Mouse (Mus musculus) spleen, postnatal 10 days (tissue): Measurements from ENCODE around the gene Gstz1.
"Not testable (repeated sequence)": the region's sequence is repeated elsewhere in the genome, so short reads cannot be mapped to it uniquely, and the experiment has no call there.

Experiments
- DNase-seq, 2 experiments: peaks; one replicate each; pipeline ENCODE4 v3.0.0; 2021 to 2022; ENCODE audit warnings: low spot score in 2 of 2

Gstz1 gene

DNA sequence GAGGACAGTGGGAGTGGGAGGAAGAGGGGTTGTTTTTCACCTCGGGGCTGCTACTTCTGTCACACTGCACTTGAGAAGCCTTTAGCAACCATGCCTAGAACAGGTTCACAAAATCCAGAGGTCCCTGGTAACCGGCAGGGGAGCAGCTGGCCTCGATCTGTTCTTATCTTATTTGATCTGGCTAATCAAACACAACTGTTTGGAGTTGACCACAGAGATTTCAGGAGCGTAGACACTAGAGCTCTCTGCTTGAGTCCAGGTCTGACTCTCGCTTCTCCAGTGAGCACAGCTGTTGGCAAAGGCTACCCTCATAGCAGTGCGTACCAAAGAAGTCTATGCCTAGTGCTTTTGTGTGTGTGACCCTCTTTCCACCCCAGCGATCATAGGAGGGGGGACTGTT lies 11.1 kb downstream of the Gstz1 start:
- DNase-seq, result no peak

DNA sequence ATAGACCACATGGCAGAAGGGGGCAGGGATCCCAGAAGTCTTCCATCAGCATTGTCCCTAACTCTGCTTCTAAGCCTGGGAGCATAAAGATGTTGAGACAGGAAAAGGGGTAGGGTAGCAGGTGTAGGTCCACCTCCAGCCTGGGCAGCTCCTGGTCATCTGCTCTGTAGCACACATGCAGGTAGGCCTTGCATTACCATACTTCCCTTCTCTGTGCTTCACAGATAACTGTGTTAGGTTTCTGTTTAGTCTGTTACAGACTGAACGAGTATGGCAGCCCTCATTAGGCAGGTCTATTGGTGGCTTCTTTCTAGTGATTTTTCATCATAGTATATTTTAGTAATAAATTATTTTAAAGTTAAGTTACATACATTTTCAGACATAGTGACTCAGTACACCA lies 13.3 kb downstream of the Gstz1 start:
- no peak for DNase-seq

DNA sequence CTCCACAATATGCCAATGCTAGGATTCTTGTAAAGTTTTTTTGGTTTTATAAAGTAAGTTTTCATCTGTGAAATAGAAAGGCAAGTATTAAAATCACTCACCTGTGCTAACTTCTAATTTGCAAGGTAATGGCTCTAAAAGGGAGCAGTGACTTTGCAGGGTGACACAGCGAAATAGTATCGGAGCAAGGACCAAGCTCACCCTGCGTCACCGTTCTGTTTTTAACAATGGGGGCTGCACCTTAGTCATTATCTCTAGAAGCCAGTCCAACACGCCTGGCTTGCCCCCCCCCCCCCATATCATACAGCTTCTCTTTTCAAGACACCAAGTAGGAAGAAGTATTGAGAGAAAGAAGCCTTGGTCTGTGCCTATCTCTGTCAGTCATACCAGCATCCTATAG lies 13.8 kb downstream of the Gstz1 start:
- no peak for DNase-seq

DNA sequence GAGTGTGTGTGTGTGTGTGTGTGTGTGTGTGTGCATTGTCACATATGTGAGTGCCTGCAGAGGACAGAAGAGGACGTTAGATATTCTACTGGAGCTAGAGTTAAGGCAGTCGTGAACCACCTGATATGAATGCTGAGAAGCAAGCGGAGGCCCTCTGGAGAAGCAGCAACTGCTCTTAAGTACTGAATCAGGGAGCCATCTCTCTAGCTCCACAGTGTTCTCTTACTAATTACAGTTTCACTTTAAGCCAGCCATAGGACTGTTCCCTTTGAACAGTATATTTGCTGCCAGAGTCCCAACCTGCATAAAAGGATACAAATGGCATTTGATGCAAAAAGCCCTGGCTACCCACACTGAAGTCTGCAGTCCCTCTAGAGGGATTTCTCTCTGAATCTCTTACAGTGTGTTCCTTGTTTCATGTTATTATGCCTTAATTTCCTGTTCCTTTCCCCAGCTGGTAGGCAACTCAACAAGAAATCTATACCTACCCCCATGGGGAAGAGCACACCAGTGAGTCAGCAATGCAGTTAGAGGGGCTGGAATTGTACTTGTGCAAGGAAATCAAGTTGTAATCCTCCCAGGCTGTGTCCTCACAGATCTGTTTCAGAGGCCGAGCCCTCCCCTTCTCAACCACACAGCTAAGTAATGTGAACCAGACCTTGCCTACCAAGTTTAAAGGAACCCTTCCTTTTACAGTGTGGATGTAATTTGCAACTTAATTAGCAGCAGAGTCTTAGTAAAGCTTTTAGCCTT lies 28.4 kb downstream of the Gstz1 start:
- no peak for DNase-seq

DNA sequence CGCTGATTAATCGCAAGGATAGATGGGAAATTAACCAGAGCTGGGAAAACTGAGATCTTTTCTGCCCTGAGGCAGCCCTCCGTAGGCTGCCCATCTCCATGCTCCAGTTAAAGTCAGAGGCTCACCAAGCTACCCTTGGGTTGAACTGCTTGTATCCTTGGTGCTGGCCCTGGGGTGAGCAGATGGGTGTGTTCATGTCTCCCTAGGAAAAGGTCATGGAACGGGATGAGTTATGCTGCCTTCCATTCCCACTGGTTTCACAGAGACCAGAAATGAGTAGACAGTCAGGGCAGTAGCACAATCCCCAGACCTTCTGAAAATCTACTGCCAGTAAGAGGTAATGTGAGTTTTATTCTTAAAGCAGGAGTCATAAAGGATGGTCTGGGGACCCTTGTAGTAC lies 30.7 kb downstream of the Gstz1 start:
- DNase-seq, result no peak

DNA sequence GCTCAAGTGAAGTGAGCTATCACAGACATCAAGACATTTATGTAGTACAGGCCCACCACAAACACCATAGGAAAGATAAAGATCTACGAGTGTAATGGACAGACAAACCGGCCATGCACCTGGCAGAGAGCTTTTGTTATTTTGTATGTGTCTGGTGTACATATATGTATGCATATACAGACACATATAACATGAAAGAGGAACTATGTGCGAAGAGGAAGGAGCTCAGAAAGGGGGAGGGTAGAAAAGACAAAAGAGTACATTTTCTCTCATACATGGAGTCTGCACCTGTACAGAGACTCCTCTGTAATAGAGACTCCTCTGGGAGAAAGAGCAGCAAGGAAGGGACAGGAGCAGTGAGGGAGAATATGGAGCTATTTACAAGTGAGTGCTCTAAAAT lies 46.0 kb downstream of the Gstz1 start:
- no peak for DNase-seq

DNA sequence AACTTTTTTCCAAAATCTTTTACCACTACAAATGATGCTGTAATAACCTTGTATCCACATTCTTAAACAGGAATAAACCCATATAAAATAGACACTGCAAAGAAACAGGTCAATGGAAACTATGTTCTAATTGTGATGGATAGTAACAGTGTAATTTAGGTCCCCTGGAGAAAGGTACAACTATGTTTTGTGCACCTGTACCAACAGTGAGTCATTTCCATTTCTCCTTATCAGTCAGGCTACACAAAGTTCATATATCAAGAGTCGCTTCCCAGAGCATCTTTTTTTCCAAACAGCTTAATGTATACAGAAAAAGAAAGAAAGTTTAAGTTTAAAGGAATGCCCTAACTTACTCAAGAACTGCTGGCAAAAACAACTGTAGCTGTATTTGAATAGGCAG lies 48.1 kb downstream of the Gstz1 start:
- DNase-seq, result no peak

DNA sequence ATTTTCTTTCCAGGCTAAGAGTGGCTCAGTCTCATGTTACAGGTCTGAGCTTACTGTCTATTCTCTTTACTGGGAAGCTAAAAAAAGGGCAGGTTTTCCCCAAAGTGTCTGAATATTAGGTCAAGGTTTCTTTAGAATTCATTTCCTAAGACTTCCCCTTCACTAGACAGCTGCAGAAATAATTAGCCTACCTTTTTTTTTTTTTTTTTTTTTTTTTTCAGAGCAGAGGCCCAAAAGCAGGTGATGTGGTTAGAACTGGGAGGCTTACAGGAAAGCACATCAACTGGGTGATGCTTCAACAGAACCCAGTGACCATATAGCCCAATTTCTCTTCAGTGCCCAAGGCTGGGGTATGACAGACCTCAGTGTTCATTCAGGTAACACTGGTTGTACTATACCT lies 49.3 kb downstream of the Gstz1 start:
- DNase-seq, result no peak

DNA sequence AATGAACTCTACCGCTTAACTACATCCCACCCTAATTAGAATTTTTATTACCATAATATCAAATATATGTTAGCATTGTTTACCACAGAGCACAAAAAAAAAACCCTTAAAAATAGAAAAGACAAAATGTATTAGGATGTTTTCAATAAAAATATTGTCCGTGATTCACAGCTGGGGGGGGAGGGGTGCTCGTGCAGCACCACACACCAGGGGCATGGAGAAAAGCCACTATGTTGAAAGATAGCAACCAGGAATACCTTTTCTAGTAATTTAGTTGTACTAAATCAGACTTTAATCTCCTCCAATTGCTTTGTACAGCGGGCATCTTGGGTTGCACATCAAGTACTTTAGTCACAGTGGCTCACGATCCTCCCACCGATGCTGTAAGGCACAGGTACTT lies 51.8 kb downstream of the Gstz1 start:
- no peak for DNase-seq

DNA sequence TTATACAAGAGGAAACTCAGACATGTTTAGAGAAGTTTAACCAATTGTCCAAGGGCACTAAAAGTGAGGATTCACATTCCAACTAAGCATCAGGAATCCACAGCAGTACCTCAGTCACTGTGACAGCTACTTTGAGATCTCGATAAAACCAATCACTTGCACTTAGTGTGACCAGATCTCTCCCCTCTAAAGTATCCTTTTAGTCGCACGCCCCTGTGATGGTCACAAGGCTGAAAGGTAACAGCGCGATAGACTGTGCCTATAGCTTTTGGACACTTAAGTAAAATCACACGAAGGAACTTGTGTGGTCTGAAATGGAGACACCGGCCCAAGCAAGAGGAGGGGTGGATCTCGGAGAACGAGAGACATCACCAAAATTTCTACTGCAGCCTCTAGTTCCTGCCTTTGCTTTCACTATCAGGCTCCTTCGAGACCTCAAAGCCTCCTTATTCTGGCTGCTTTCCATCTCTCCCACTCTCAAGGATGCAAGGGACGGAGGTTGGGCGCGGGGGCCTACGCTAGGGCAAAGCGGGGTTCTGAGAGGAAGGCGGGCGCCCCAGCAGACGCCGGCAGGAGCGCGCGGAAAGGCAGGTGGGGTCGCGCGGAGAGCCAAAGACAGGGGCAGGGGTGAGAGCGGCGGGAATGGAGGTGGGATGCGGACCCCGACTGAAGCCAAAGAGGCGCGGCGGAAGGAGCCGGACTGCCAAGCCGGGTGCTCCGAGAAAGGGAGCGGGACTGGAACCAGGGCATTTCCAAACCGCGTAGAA lies 52.4 kb downstream of the Gstz1 start, which contains the start of gene Samd15:
Samd15 (plus strand) TSS at position 518 of the 767 bp plus-strand sequence.
- DNase-seq, result peak; percentile 39 to 54

DNA sequence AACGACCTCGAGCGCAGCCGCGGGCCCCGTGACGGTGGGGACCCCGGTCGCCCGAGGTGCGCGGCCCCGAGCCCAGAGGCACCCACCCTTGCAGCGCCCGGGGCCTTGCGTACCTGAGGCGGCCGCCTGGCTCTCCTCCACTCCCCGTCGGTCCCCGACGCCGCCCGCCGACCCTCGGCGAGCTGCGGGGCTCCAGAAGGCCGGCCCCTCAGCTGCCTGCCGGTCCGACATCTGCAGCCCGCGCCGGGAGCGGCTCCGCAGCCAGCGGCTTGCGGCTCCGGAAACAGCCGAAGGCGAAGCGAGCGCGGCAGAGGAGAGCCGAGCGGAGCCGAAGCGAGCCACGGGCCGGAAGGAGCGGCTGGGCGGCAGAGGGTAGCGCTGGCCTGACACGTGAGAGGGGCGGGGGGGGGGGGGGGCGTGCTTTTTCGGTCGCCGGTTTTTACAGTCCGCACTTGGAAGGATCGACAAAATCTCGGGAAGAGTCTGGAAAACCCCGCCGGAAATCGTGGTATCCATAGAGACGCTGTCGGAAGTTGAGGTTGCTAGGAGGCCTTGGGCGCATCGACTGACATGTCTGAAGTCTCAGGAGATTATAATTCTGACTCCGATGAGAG lies 53.1 kb downstream of the Gstz1 start, which contains the start of gene Tmed8:
Tmed8 (minus strand) TSS at position 482 of the 614 bp plus-strand sequence.
- DNase-seq, result peak; percentile 63 to 82

DNA sequence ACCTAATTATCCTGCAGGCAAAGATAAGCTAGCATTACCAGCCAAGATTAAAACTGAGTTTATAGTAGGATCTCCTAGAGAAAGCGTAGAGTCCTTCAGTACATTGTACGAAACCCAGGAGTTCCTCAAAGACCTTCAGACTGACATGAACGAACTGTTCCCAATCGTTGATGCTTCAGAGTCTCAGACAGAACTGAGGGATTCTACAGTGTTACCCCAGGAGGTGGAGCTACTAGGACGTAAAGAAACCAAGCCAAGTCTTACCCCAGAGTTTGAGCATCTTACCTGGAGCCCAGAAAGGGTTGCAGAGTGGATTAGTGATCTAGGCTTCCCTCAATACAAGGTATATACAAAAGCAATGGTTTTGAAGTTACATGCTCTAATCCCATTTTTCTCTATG lies 54.7 kb downstream of the Gstz1 start:
- DNase-seq, result no peak

DNA sequence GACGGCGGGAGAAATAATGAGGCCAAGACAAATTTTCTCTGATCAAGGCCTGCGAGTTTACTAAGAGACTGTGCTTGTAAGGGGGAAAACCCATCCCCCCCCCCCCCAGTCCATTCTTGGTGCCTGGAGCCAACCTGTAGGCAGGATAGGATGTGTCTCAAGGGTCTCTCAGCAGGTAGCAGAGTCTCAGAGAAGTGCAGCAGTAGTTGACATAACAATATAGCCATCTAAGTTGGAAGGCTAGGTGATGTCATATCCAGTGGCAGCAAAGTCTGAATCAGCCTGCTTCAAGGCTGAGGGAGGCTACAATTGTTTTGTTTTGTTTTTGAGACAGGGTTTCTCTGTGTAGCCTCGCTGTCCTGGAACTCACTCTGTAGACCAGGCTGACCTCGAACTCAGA lies 58.8 kb downstream of the Gstz1 start:
- not testable (repeated sequence) for DNase-seq

DNA sequence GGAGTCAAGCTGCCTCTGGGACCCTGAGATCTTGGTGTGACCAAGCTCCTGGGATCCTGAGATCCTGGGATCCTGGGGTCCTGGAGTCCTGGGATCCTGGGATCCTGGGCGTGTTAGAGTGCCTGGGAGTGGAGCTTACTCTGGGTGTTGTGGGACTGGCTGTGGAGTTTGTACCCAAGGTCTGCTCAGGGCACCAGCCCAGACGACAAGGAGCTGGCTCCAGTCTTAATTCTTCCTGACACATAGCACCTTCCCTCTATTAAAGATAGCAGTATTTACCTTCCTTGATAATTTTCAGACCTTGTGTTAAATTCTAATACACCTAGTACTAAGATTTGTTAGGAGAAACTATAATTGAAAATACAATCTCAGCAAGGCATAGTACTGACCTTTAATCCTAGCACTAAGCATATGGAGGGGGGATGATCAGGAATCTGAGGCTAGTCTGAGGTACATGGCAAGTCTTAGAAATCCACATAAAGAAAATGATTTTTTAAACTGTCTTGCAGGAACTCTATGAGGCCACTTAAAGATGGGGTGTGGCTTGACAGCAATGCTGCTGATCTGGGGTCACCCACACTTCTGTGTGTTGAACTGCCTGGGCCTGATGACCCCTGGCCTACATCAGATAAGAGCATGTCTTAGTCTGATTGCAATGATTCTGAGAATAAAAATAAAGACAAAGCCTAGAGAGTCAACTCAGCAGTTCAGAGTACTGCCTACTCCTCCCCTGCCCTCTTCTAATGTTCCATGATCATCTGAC lies 66.1 kb downstream of the Gstz1 start:
- DNase-seq, result no peak
